Mouse (Mus musculus) C2C12 (cell line): Measurements from ENCODE around the gene Mdc1.

Experiments
- CTCF ChIP-seq: IDR thresholded peaks from one replicate; pipeline ENCODE4 v1.5.1; 2011; ENCODE audit not compliant: control insufficient read depth, insufficient read depth, insufficient read length
- MYOD1 ChIP-seq: IDR thresholded peaks from one replicate; pipeline ENCODE4 v1.6.1; 2011; ENCODE audit warnings: low read depth; ENCODE audit not compliant: control insufficient read depth, insufficient read length

DNA sequence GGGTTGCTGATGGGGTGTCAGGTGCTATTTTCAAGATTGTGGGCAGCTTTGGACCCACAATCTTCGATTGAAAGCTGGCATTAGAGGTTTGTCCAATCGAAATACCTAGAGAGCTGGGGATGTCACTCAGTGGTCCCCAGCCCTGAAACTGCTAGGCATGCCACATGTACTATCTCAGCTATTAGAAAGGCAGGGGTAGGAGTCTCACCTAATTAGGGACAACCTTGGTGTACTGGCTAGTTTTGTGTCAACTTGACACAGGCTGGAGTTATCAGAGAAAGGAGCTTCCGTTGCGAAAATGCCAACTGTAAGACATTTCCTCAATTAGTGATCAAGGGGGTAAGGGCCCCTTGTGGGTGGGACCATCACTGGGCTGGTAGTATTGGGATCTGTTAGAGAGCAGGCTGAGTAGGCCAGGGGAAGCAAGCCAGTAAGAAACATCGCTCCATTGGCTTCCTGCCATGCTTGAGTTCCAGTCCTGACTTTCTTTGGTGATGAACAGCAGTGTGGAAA lies 8.0 kb upstream of the Mdc1 start:
- TF ChIP-seq MYOD1 (no peak), CTCF (no peak)
